Mouse (Mus musculus): Measurements from ENCODE around the gene Gm8237.
"Not testable (repeated sequence)": the region's sequence is repeated elsewhere in the genome, so short reads cannot be mapped to it uniquely, and the experiment has no call there.

Gm8237 gene

DNA sequence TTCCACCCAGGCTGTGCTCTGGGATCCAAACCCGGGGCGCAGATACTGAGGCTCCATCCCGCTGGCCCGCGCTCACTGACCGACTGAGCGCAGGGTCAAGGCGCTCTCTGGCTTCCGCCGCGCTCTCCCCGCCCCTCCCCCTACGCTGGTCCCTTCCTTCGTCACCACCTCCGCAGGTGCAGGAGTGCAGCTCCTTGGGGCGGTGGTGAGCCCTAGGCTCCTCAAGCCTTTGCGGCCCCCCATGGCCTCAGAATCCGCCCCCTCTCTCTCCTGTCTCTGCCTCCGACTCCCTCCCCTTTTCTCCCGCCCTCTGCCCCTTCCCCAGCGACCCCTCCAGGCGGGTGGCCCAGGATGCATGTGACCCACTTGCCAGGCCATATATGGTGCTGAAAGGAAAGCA, at the start of gene Gm8237:
TSS of gene Gm8237 (minus strand) at position 142 of the 400 bp plus-strand sequence.
- DNase-seq (ENCODE audit: low read depth, low spot score): not testable (repeated sequence)

GRCm38 (mm10) chr14:5923276-5923675, 43.1 kb upstream of the Gm8237 start:
- not testable (repeated sequence) for DNase-seq (ENCODE audit: low read depth, low spot score)

DNA sequence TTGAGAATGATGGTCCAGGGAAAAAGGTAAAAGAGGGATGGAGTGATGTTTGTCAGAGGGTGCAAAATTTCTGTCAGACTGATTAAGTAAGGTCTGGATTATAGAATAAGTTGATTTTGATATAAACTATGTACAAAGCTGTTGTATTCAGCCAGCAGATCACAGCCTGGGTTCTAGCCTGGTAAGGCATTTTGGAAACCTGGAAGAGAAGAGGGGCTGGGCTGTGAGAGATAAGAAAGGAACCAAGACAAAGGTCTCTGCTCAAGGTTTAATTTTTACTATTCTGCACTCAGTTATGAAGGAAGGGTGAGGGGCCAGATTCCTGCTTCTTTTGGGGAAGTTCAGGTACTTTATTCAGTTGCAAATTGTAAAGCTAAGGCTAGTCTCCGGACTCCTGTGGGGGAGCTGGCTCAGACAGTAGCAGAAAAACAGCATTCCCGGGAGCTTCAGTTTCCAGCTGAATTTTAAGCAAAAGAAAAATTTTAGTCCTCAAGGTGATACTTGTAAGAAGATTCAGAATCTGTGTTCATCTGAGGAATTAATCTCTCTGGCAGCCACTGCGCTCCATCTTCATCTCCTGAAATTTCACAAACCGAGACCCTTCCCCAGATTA, 38.3 kb upstream of the Gm8237 start:
- not testable (repeated sequence) for DNase-seq (ENCODE audit: low read depth, low spot score)

DNA sequence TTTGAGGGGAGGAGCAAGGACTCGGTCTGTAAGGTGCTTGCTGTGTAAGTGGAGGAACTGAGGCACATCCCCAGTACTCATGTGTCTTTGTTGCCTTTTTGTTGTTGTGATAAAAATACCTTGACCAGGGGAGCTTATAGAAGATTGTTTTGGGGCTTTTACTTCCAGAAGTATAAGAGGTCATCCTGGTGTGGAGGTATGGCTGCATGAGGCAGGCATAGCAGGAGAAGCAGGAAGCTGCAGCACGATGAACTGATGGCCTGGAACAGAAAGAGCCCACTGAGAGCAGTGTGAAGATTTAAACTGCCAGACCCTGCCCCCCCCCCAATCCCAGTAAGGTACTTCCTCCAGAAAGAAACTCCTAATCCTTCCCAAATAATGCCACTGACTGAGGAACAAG, 33.5 kb upstream of the Gm8237 start:
- DNase-seq (ENCODE audit: low read depth, low spot score): not testable (repeated sequence)

DNA sequence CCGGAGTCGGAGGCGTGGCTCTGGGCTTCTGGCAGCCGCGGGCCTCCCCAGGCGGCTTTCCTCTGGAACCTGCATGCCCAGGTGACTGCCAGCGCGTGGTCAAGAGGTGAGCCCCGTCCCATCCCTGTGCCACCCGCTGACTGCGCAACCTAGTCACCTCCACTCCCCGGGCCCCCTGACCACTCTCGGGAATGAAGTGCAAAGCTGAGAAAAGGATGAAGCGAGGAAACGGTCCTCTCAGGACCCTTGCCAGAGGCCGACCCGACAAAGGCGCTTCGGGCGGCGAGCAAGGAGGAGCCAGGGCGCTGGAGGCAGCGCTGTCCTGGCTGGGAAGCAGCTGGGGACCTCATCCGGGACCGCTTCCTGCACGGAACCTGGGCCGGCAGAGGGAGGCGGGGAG, 391 bp downstream of the Gm8237 start:
- not testable (repeated sequence) for DNase-seq (ENCODE audit: low read depth, low spot score)

- not testable (repeated sequence) for DNase-seq (ENCODE audit: low read depth, low spot score)
Observed at GRCm38 (mm10) chr14:5879136-5879535, 1.0 kb downstream of the Gm8237 start.

- DNase-seq (ENCODE audit: low read depth, low spot score): not testable (repeated sequence)
Observed at GRCm38 (mm10) chr14:5855911-5856310, 24.3 kb downstream of the Gm8237 start.

GRCm38 (mm10) chr14:5830229-5830628, 50.0 kb downstream of the Gm8237 start, which contains the start of gene Gm3424:
Gene Gm3424 (minus strand): TSS chr14:5830329.
- not testable (repeated sequence) for DNase-seq (ENCODE audit: low read depth, low spot score)

DNA sequence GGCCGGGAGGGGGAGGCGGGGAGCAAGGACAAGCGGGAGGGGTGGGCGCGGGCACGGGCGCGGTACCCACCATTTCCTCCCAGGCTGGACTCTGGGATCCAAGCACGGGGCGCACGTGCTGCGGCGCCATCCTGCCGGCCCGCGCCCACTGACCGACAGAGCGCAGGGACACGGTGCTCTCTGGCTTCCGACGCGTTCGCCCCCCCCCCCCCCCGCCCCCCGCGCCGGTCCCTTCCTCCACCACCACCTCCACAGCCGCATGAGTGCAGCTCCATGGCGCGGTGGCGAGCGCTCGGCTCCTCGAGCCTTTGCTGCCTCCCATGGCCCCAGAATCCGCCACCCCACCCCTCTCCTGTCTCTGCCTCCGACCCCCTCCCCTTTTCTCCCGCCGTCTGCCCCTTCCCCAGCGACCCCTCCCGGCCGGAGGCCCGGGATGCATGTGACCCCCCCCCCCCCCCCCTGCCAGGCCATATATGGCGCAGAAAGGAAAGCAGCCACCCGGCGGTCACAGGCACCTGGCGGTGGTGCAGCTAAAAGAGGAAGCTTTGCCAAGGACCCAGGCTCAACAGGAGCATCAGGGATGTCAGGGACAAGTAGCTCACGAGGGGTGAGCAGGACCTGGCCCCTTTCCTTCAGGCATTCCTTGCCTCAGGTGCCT, 67.4 kb downstream of the Gm8237 start:
- not testable (repeated sequence) for DNase-seq (ENCODE audit: low read depth, low spot score)
